Mouse (Mus musculus): ENCODE results near the gene Rbfox1.

Gene Rbfox1

DNA sequence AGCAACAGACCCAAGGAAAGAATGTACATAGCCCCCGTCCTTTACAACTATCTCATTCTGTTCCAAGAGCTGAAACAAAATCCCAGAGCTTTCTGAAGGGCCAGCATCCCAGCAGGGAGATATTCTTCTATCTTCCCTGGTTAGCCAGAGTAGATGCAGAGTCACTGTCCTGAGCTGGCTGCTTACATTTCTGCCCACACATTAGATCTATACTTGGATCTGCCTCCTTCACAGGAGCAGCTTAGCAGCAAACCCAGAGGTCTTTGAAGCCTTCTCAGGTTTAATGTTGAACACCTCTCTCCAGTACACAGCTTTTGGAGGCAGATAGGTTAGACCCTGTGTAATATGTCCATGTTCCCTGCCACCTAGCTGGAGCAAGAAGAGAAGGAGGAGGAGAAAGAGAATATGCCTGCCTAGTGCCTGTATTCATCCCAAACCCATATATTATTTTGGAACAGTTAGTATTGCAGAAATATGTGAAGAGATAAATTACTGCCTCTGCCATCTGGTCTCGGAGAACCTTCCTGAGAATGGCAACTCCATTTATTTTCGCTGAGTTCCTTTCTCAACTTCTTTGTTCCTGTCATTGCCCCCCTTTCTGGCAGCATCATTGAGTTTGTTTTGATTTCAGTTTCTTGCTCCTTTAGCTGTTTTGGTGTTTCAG lies 640.5 kb downstream of the Rbfox1 start:
- DNase-seq (ENCODE audit: low read depth, low spot score), result no peak
- Histone ChIP-seq H3K36me3 (ENCODE audit: control insufficient read depth, insufficient read depth, low read length, poor library complexity, severe bottlenecking) (no peaks in the 10 kb centered on the region), H3K27me3 (ENCODE audit: control insufficient read depth, insufficient read depth, low read length, poor library complexity, severe bottlenecking) (no peaks in the 10 kb centered on the region)

DNA sequence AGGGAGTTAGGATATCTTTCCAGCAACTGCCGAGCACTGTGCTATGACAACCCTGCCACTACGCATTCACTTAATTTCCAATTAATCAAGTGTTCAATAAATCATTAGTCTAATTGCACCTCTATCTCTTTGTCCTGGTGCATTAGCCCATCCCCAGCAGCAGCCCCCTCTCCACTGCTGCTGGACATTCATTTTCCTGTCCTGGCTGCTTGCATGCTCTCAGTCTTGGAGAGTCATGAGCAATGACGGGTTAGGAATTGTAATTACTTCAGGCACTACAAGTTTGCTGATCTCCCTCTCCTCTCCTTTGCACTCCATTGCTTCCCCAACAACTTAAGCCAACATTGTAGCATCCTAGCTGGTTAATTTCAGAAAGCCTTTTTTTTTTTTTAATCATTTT lies 646.3 kb downstream of the Rbfox1 start:
- DNase-seq (ENCODE audit: low read depth, low spot score), result no peak
- Histone ChIP-seq H3K27me3 (ENCODE audit: control insufficient read depth, insufficient read depth, low read length, poor library complexity, severe bottlenecking) (no peaks in the 10 kb centered on the region), H3K36me3 (ENCODE audit: control insufficient read depth, insufficient read depth, low read length, poor library complexity, severe bottlenecking) (no peaks in the 10 kb centered on the region)

DNA sequence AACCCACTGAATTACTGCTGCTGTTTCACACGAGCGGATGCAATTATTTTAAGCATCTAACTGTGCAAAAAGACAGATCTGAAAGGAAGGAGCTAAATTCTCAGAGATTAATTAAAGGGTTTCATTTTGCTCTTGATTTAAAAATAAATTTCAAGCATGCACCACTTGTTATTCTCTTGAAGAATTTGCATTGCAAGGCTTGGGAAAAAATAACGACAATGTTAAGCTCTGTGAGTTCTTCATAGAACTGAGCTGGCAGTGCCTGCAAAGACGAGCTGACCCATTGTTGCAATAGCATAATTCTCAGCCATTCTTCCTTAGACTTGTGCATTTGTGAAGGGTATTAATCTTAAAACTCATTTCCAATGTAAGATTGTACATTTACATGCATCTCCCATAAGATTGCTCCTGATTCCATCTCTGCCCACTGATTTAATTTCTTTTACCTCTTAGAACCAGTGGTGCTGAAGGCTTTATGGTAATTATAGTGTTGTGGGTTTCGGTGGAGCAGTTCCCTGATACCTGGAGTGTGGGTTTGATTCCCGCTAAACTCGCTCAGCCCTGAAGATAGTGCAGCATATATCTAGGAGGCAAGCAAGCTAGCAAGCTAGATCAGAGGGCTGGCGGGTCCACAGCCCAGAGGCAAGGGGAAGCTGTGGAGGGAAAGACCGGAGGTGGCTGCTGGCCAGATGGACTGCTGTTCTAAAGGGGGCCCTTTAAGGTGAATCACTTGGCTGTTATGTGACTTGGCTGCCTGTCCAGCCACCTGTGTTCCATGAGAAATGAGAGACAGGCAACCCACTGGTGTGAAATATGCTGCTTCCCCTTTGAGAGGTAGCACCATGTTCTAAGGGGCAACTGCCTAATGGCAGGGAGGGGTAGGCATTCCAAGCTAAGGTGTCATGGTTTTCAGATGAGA lies 647.2 kb downstream of the Rbfox1 start:
- Histone ChIP-seq H3K36me3 (ENCODE audit: control insufficient read depth, insufficient read depth, low read length, poor library complexity, severe bottlenecking) (no peaks in the 10 kb centered on the region), H3K27me3 (ENCODE audit: control insufficient read depth, insufficient read depth, low read length, poor library complexity, severe bottlenecking) (no peaks in the 10 kb centered on the region)
- no peak for DNase-seq (ENCODE audit: low read depth, low spot score)

DNA sequence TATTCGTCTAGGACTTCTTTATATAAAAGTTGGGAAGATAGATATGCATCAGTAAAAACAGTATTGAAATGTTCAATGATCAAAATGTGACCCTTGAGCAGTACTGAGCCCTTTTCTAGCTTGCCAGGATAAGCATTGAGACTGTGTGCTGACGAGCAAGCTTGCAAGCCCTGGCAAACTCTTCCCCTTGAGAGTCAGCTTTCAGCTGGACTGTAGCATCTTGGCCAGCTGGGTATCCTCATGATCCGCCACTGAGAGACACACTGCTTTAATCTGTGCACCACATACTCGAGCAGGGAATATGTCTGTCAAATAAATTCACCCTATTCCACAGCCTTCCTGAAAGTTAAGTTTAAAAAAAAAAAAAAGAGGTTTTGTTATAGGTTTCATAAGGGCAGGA lies 670.6 kb downstream of the Rbfox1 start:
- Histone ChIP-seq H3K36me3 (ENCODE audit: control insufficient read depth, insufficient read depth, low read length, poor library complexity, severe bottlenecking) (no peaks in the 10 kb centered on the region), H3K27me3 (ENCODE audit: control insufficient read depth, insufficient read depth, low read length, poor library complexity, severe bottlenecking) (no peaks in the 10 kb centered on the region)
- DNase-seq (ENCODE audit: low read depth, low spot score), result no peak

DNA sequence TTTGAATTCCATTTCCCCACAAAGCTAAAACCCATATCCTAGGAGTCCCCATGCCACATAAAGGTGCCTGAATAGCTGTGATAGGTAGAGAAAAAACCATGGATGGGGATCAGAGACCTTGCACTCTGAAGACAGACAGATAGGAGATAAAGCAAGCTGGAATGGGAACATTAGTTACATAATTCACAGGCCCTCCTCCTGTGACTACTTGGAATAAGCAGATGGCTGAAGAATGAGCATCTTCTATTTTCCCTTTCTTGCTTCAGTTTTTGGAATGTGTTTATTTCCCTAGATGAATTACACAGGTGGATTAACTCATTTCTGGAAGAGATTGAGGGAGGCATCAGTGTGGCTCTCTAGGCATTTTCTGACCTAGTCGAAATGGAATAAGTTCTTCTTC lies 672.6 kb downstream of the Rbfox1 start:
- H3K36me3 ChIP-seq (ENCODE audit: control insufficient read depth, insufficient read depth, low read length, poor library complexity, severe bottlenecking), result no peaks in the 10 kb centered on the region
- DNase-seq (ENCODE audit: low read depth, low spot score), result no peak

DNA sequence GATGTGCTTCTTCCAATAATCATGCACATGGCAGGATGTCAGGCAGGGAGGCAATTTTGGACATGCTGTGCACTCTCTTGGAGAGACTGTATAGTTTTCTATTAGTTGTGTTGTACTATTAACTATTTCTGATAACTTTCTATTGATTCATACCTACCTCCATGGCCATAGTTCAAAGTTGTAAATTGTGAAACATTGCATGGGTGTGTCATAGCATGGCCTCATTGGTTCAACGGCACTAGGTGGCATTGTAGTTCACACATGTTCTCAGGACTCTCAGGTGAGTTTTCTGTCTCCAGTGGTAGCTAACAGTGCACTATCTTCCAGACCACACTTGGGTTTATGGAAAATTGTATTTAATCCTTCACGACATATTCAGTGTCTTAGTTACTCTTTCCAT lies 699.5 kb downstream of the Rbfox1 start:
- H3K36me3 ChIP-seq (ENCODE audit: control insufficient read depth, insufficient read depth, low read length, poor library complexity, severe bottlenecking), result no peaks in the 10 kb centered on the region
- H3K27me3 ChIP-seq (ENCODE audit: control insufficient read depth, insufficient read depth, low read length, poor library complexity, severe bottlenecking), result no peaks in the 10 kb centered on the region
- DNase-seq (ENCODE audit: low read depth, low spot score), result no peak

More for the DNA sequence above, 672.6 kb downstream of the Rbfox1 start:
- no peaks in the 10 kb centered on the region for H3K27me3 ChIP-seq (ENCODE audit: control insufficient read depth, insufficient read depth, low read length, poor library complexity, severe bottlenecking)

DNA sequence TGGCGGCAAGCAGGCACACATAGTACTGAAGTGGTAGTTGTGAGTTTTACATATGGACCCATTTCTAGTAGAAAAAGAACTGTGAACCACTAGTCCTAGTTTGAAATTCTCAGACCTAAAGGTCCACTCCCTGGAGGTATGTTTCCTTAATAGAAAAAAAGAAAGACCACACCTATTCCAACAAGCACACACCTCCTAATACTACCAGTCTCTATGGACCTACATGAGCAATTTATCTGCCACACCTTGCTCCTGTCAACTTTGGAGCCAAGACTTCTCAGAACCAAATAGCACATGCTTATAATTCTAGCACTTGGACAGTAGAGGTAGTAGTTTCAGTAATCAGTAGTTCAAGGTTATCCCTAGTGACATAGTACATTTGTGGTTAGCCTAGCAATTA lies 700.0 kb downstream of the Rbfox1 start:
- H3K27me3 ChIP-seq (ENCODE audit: control insufficient read depth, insufficient read depth, low read length, poor library complexity, severe bottlenecking), result no peaks in the 10 kb centered on the region
- DNase-seq (ENCODE audit: low read depth, low spot score), result no peak
- H3K36me3 ChIP-seq (ENCODE audit: control insufficient read depth, insufficient read depth, low read length, poor library complexity, severe bottlenecking), result no peaks in the 10 kb centered on the region

DNA sequence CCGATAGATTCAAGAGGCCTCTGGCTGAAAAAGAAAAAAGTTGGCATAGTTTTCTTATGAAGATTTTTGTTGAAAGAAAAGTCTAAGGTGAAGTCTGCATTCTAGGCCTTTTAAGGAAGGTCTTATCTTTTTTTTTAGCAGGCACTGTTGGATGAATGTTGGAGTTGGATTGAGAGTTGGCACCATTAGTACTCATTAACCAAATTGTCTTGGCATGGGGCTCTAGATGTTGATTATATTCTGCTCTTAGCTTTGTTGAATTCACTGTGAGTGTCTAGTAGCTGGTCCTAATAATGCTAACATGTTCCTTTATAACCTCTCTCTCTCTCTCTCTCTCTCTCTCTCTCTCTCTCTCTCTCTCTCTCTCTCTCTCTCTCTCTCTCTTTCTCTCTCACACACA lies 731.4 kb downstream of the Rbfox1 start:
- Histone ChIP-seq H3K27me3 (ENCODE audit: control insufficient read depth, insufficient read depth, low read length, poor library complexity, severe bottlenecking) (no peaks in the 10 kb centered on the region), H3K36me3 (ENCODE audit: control insufficient read depth, insufficient read depth, low read length, poor library complexity, severe bottlenecking) (no peaks in the 10 kb centered on the region)
- DNase-seq (ENCODE audit: low read depth, low spot score), result no peak

DNA sequence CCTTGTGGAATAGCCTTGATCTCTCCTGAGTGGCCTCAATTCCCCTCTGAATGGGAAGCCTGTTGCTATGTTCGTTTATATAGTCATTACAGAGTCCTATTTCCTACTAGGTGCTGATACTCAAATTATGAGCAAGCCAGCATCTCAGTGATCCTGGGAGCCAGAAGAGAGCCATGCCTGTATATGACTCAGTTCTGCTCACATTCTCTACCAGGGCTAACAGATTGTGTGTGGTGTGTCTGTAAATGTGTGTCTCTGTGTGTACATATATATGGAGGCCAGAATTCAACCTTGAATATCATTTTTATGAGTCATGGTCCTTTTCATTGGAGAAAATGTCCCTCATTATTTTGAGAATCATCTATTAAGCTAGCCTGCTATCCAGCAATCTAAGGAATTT lies 755.2 kb downstream of the Rbfox1 start:
- no peak for DNase-seq (ENCODE audit: low read depth, low spot score)
- H3K36me3 ChIP-seq (ENCODE audit: control insufficient read depth, insufficient read depth, low read length, poor library complexity, severe bottlenecking), result no peaks in the 10 kb centered on the region
- H3K27me3 ChIP-seq (ENCODE audit: control insufficient read depth, insufficient read depth, low read length, poor library complexity, severe bottlenecking), result no peaks in the 10 kb centered on the region

DNA sequence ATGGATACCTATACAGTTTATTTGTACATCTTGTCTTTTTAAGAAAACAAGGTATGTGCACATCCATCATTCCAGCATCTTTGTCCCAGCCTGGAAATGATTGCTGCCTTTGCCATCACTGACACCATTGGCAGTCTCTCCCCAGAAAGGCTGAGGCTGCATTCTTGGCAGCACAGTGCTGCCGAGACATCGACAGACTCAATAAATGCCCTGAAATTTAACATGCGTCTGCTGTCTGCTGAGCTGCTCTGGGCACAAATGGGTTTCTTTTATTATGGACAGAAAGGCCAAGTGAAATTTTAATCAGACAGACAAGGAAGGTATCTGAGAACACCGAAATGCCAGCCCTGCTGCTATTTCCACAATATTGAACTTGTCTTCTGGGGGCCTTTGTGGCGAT lies 761.8 kb downstream of the Rbfox1 start:
- no peak for DNase-seq (ENCODE audit: low read depth, low spot score)

DNA sequence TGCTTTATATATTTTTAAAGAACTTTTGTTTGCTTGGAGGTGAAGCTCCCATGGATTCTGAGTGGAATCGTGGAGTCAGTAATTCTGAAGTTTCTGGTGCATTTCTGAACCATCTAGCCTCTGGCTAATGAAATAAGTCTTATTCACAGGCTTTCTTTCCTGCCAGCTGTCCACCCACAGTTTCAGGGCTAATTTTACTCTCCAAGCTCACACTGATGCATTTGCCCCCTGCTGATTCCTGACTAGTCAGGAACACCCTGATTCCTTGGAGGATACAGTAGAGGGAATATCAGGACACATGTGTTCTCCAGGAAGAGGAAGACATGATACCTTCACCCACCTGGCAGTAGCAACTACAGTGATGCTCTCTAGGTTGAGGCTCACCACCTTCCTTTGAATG lies 763.6 kb downstream of the Rbfox1 start:
- H3K36me3 ChIP-seq (ENCODE audit: control insufficient read depth, insufficient read depth, low read length, poor library complexity, severe bottlenecking), result no peaks in the 10 kb centered on the region
- DNase-seq (ENCODE audit: low read depth, low spot score), result no peak
- H3K27me3 ChIP-seq (ENCODE audit: control insufficient read depth, insufficient read depth, low read length, poor library complexity, severe bottlenecking), result no peaks in the 10 kb centered on the region

More for the DNA sequence above, 761.8 kb downstream of the Rbfox1 start:
- Histone ChIP-seq H3K27me3 (ENCODE audit: control insufficient read depth, insufficient read depth, low read length, poor library complexity, severe bottlenecking) (no peaks in the 10 kb centered on the region), H3K36me3 (ENCODE audit: control insufficient read depth, insufficient read depth, low read length, poor library complexity, severe bottlenecking) (no peaks in the 10 kb centered on the region)

DNA sequence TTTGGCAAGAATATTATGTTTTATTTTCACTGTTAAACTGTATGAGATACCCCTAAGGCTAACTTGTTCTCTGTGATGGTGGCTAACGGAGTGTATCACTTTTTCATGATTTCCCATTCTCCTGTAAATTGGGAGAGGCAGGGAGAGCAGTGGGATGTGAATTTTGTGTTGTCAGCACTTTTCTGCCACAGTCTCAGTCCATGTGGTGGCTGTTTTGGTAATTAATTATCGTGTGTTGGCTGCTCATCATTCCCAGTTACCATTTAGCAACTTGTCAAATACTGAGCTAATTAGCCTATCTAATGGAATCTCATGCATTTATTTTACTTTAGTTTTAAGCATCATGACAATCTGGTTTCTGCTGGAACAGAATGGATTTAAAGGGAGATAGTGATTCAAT lies 773.4 kb downstream of the Rbfox1 start:
- H3K27me3 ChIP-seq (ENCODE audit: control insufficient read depth, insufficient read depth, low read length, poor library complexity, severe bottlenecking), result no peaks in the 10 kb centered on the region
- no peaks in the 10 kb centered on the region for H3K36me3 ChIP-seq (ENCODE audit: control insufficient read depth, insufficient read depth, low read length, poor library complexity, severe bottlenecking)
- no peak for DNase-seq (ENCODE audit: low read depth, low spot score)

DNA sequence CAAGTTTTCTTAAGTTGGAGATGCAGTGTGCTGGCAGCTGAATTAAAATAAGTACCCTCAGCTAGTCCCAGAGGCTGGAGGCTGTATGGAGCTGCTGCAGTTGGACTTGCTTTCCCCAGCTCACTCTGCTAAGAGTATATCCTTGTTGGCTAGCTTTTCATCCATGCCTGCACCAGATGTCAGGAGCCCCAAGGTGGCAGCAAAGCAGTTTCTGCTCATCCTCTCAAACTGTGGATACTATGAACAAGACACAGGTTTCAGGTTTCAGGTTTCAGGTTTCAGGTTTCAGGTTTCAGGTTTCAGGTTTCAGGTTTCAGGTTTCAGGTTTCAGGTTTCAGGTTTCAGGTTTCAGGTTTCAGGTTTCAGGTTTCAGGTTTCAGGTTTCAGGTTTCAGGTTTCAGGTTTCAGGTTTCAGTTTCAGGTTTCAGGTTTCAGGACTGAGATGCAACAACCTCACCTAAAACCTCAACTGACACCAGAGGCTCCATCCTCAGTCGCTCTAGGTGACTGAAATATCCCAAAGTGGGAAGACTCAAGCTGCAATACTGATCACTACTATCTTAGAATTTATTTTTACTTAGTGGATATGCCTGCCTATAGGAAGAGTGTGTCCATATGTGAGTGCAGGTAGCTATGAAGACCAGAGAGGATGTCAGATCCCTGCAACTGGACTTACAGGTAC lies 801.1 kb downstream of the Rbfox1 start:
- no peaks in the 10 kb centered on the region for H3K36me3 ChIP-seq (ENCODE audit: control insufficient read depth, insufficient read depth, low read length, poor library complexity, severe bottlenecking)
- no peaks in the 10 kb centered on the region for H3K27me3 ChIP-seq (ENCODE audit: control insufficient read depth, insufficient read depth, low read length, poor library complexity, severe bottlenecking)
- DNase-seq (ENCODE audit: low read depth, low spot score), result no peak

DNA sequence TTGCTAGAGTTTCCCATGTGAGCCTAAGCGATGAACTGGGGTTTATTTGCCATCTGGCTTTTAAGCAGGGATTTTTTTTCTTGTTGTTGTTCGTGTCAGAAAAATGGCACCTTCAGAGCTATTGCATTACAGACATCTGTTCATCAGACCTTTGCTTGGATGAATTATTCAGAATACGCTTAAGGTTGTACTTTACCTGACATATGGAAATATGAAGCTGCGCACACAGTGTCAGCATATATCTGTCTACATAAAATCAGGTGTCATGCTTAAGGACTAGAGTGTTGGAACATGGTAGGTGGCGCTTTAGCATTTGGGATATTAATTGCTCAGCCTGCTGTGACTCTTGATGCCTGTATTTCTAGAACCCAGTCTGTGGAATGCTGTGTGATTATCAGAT lies 819.7 kb downstream of the Rbfox1 start:
- DNase-seq (ENCODE audit: low read depth, low spot score), result no peak
- Histone ChIP-seq H3K36me3 (ENCODE audit: control insufficient read depth, insufficient read depth, low read length, poor library complexity, severe bottlenecking) (no peaks in the 10 kb centered on the region), H3K27me3 (ENCODE audit: control insufficient read depth, insufficient read depth, low read length, poor library complexity, severe bottlenecking) (no peaks in the 10 kb centered on the region)

DNA sequence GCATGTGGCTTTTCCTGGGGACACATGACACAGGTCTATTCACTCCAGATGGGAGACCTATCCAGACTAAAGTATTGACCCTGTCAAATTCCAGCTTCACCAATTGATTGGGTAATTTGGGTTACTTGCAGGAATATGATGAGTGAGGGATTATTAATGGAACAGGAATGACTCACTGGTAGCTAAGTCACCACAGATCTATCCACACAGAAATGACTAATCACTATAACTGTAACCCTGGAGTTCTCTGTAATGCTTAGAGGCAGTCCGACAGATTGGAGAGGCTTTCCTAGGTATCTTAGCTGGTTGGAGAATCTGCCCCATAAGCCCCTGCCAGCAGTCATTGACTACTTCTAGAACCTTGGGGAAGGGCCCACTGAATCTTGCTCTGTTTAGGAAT lies 827.2 kb downstream of the Rbfox1 start:
- Histone ChIP-seq H3K27me3 (ENCODE audit: control insufficient read depth, insufficient read depth, low read length, poor library complexity, severe bottlenecking) (no peaks in the 10 kb centered on the region), H3K36me3 (ENCODE audit: control insufficient read depth, insufficient read depth, low read length, poor library complexity, severe bottlenecking) (no peaks in the 10 kb centered on the region)
- DNase-seq (ENCODE audit: low read depth, low spot score), result no peak

All from splenic B cell, adult 2 months (primary cell).